Mouse (Mus musculus): ENCODE results near the gene Gsdma. TPM values are rescaled to one million over a fixed set of nuclear protein-coding genes. Genes with fewer than 3 reads are reported as not detected.

Gene Gsdma
- polyA plus RNA-seq (2015; fragmentation: Nextera tagmentation; extraction: Ambion mirVana): 0.08 and 0.10 TPM in 2 replicates

GRCm38 (mm10) chr11:98664091-98664490, at the start of gene Gsdma:
Gene Gsdma (plus strand): TSS chr11:98664351.

GRCm38 (mm10) chr11:98625611-98626410, 38.3 kb upstream of the Gsdma start, which contains the start of the genes Gm12355 and Gsdma3:
Gene Gm12355 (minus strand): TSS chr11:98625661.
Gene Gsdma3 (plus strand): TSS chr11:98626360.

GRCm38 (mm10) chr11:98646459-98646858, 17.7 kb upstream of the Gsdma start, which contains the start of gene Gsdma2:
Gene Gsdma2 (plus strand): TSS chr11:98646759.

GRCm38 (mm10) chr11:98681786-98682745, 17.9 kb downstream of the Gsdma start, which contains the start of gene Psmd3:
Gene Psmd3 (plus strand): TSS chr11:98682554.

GRCm38 (mm10) chr11:98701213-98701670, 37.1 kb downstream of the Gsdma start, which contains the start of gene Csf3:
Gene Csf3 (plus strand): TSS chr11:98701263.

Other genes with a start within 250 kb of the Gsdma start
- gene Mien1, start 225.4 kb upstream of the Gsdma start, polyA plus RNA-seq (2015; fragmentation: Nextera tagmentation; extraction: Ambion mirVana): 64.5 and 65.2 TPM in 2 replicates
- gene Grb7, start 218.0 kb upstream of the Gsdma start, polyA plus RNA-seq (2015; fragmentation: Nextera tagmentation; extraction: Ambion mirVana): 0.39 and 0.54 TPM in 2 replicates
- 2.8 and 3.2 TPM in 2 replicates for gene Ikzf3, start 118.3 kb upstream of the Gsdma start, polyA plus RNA-seq (2015; fragmentation: Nextera tagmentation; extraction: Ambion mirVana)
- 0.86 and 1.9 TPM in 2 replicates for gene Zpbp2, start 113.3 kb upstream of the Gsdma start, polyA plus RNA-seq (2015; fragmentation: Nextera tagmentation; extraction: Ambion mirVana)
- 47.2 and 53.2 TPM in 2 replicates for gene Ormdl3, start 77.0 kb upstream of the Gsdma start, polyA plus RNA-seq (2015; fragmentation: Nextera tagmentation; extraction: Ambion mirVana)
- not detected in 2 replicates for gene Lrrc3c, start 66.1 kb upstream of the Gsdma start, polyA plus RNA-seq (2015; fragmentation: Nextera tagmentation; extraction: Ambion mirVana)
- gene Gm12355, start 38.7 kb upstream of the Gsdma start, polyA plus RNA-seq (2015; fragmentation: Nextera tagmentation; extraction: Ambion mirVana): 0.89 and 0.91 TPM in 2 replicates
- gene Gsdma3, start 38.0 kb upstream of the Gsdma start, polyA plus RNA-seq (2015; fragmentation: Nextera tagmentation; extraction: Ambion mirVana): not detected in 2 replicates
- gene Gsdma2, start 17.6 kb upstream of the Gsdma start, polyA plus RNA-seq (2015; fragmentation: Nextera tagmentation; extraction: Ambion mirVana): not detected in 2 replicates
- 97.4 and 100 TPM in 2 replicates for gene Psmd3, start 18.2 kb downstream of the Gsdma start, polyA plus RNA-seq (2015; fragmentation: Nextera tagmentation; extraction: Ambion mirVana)
- not detected in 2 replicates for gene Csf3, start 36.9 kb downstream of the Gsdma start, polyA plus RNA-seq (2015; fragmentation: Nextera tagmentation; extraction: Ambion mirVana)
- gene Med24, start 65.1 kb downstream of the Gsdma start, polyA plus RNA-seq (2015; fragmentation: Nextera tagmentation; extraction: Ambion mirVana): 22.2 and 22.7 TPM in 2 replicates
- gene Thra, start 76.3 kb downstream of the Gsdma start, polyA plus RNA-seq (2015; fragmentation: Nextera tagmentation; extraction: Ambion mirVana): 15.5 and 19.9 TPM in 2 replicates
- gene Nr1d1, start 111.0 kb downstream of the Gsdma start, polyA plus RNA-seq (2015; fragmentation: Nextera tagmentation; extraction: Ambion mirVana): 0.90 and 1.2 TPM in 2 replicates
- 15.0 and 18.0 TPM in 2 replicates for gene Msl1, start 131.2 kb downstream of the Gsdma start, polyA plus RNA-seq (2015; fragmentation: Nextera tagmentation; extraction: Ambion mirVana)
- 15.9 and 16.2 TPM in 2 replicates for gene Casc3, start 140.6 kb downstream of the Gsdma start, polyA plus RNA-seq (2015; fragmentation: Nextera tagmentation; extraction: Ambion mirVana)
- gene Rapgefl1, start 172.4 kb downstream of the Gsdma start, polyA plus RNA-seq (2015; fragmentation: Nextera tagmentation; extraction: Ambion mirVana): 0.19 and 0.38 TPM in 2 replicates
- gene Wipf2, start 199.3 kb downstream of the Gsdma start, polyA plus RNA-seq (2015; fragmentation: Nextera tagmentation; extraction: Ambion mirVana): 3.2 and 3.7 TPM in 2 replicates
- 59.7 and 71.2 TPM in 2 replicates for gene Cdc6, start 243.4 kb downstream of the Gsdma start, polyA plus RNA-seq (2015; fragmentation: Nextera tagmentation; extraction: Ambion mirVana)

All from spleen, postnatal 0 days (tissue).